Mouse (Mus musculus): ENCODE measurements around the gene Ccl22. TPM values are rescaled to one million over a fixed set of nuclear protein-coding genes. Genes with fewer than 3 reads are reported as not detected.
A peak's percentile ranks its signal among the peaks of the same experiment; 100 is the strongest.

Ccl22 gene
- total and polyA plus RNA-seq, 3 experiments = 0.06 TPM; not detected in 2

- Histone ChIP-seq H3K27me3 (ENCODE audit: control insufficient read depth in 1 of 2, insufficient read depth in 2 of 2, low read length in 2 of 2) (0 out of 4 replicates have a peak, but pooled peaks cover 0 to 2% of the 10 kb centered on the region in 2 experiments), H3K4me3 (ENCODE audit: control insufficient read depth in 1 of 2, insufficient read depth in 1 of 2, low read depth in 2 of 2, low read length in 2 of 2) (peak overlapping the region; percentile 43 to 77), H3K36me3 (ENCODE audit: control insufficient read depth in 1 of 2, insufficient read depth in 2 of 2, low read length in 2 of 2) (no peaks in the 10 kb centered on the region), H3K79me2 (ENCODE audit: control insufficient read depth, insufficient read depth, low read length, poor library complexity) (no peaks in the 10 kb centered on the region), H3K4me1 (ENCODE audit: control insufficient read depth in 1 of 2, insufficient read depth in 2 of 2, low read length in 2 of 2) (peaks cover 0 to 4% of the 10 kb centered on the region in 2 experiments; a peak in 2 of 4 replicates), H3K9me3 (replicated peaks; ENCODE audit: insufficient read depth, low read length) (no peaks in the 10 kb centered on the region), H3K9ac (ENCODE audit: control insufficient read depth, low read depth, low read length, poor library complexity, severe bottlenecking) (peak overlapping the region; percentile 41), H3K27ac (ENCODE audit: control insufficient read depth, low read depth, low read length) (no peak overlapping the region)
- DNase-seq (ENCODE audit: low read depth, low spot score) = peak; percentile 96
- TF ChIP-seq SMC3 (IDR thresholded peaks at IDR 0.05; ENCODE audit: low read depth, low read length) (peak; percentile 90), TBP (IDR thresholded peaks at IDR 0.05; ENCODE audit: low read depth, low read length) (peak; percentile 99), BHLHE40 (IDR thresholded peaks at IDR 0.05; ENCODE audit: borderline replicate concordance, low read depth, low read length) (no peak), POLR2A (IDR thresholded peaks at IDR 0.05; ENCODE audit: control insufficient read depth in 1 of 2, insufficient read depth in 1 of 2, low read depth in 1 of 2, low read length in 2 of 2, poor library complexity in 1 of 2) (no peak), MYB (IDR thresholded peaks at IDR 0.05; ENCODE audit: low read depth, low read length) (no peak), ETS1 (IDR thresholded peaks at IDR 0.05; ENCODE audit: low read depth, low read length) (no peak), ELF1 (IDR thresholded peaks at IDR 0.05; ENCODE audit: low read depth, low read length) (peak; percentile 80), USF2 (IDR thresholded peaks at IDR 0.05; ENCODE audit: borderline replicate concordance in 1 of 2, insufficient read depth in 1 of 2, low read depth in 1 of 2, low read length in 2 of 2) (no peak), ZNF384 (IDR thresholded peaks at IDR 0.05; ENCODE audit: low read depth, low read length) (peak; percentile 70), RCOR1 (IDR thresholded peaks at IDR 0.05; ENCODE audit: low read depth, low read length) (no peak), SIN3A (IDR thresholded peaks at IDR 0.05; ENCODE audit: low read length) (peak; percentile 78), JUND (IDR thresholded peaks at IDR 0.05; ENCODE audit: low read depth, low read length) (peak; percentile 56; the same call in 1 of the 2 replicates), MAFK (IDR thresholded peaks at IDR 0.05; ENCODE audit: borderline replicate concordance, low read depth, low read length) (peak; percentile 98), NRF1 (IDR thresholded peaks at IDR 0.05; ENCODE audit: insufficient read depth, low read depth, low read length, poor library complexity, severe bottlenecking) (peak; percentile 87), TCF12 (IDR thresholded peaks at IDR 0.05; ENCODE audit: low read depth, low read length) (no peak), EP300 (IDR thresholded peaks at IDR 0.05; ENCODE audit: low read depth in 1 of 2, low read length in 2 of 2) (no peak), GATA1 (IDR thresholded peaks at IDR 0.05; ENCODE audit: low read depth, low read length) (no peak), GABPA (IDR thresholded peaks at IDR 0.05; ENCODE audit: low read depth, low read length) (no peak), KAT2A (conservative IDR thresholded peaks at IDR 0.05; ENCODE audit: low read depth, low read length) (peak; percentile 55; the same call in 1 of the 2 replicates), RAD21 (IDR thresholded peaks at IDR 0.05; ENCODE audit: low read depth, low read length) (peak; percentile 97), CTCF (IDR thresholded peaks at IDR 0.05 in 2 of 3, conservative IDR thresholded peaks at IDR 0.05 in 1 of 3; ENCODE audit: control insufficient read depth in 1 of 3, insufficient read depth in 1 of 3, low read depth in 2 of 3, low read length in 3 of 3, poor library complexity in 1 of 3, severe bottlenecking in 1 of 3) (peak; percentile 80 to 97 (median 92)), MAZ (IDR thresholded peaks at IDR 0.05; ENCODE audit: low read depth, low read length) (no peak), MEF2A (IDR thresholded peaks at IDR 0.05; ENCODE audit: extremely low read depth, insufficient replicate concordance, low read depth, low read length, poor library complexity, severe bottlenecking) (no peak), ZMIZ1 (IDR thresholded peaks at IDR 0.05; ENCODE audit: low read depth, low read length) (no peak), CHD2 (IDR thresholded peaks at IDR 0.05; ENCODE audit: low read length) (no peak), USF1 (IDR thresholded peaks at IDR 0.05; ENCODE audit: low read depth, low read length) (no peak), MAX (IDR thresholded peaks at IDR 0.05; ENCODE audit: low read length) (no peak), POLR2AphosphoS2 (IDR thresholded peaks at IDR 0.05; ENCODE audit: low read length) (no peak), TAL1 (IDR thresholded peaks at IDR 0.05; ENCODE audit: low read length) (no peak), NELFE (IDR thresholded peaks at IDR 0.05; ENCODE audit: low read depth, low read length) (no peak), MXI1 (IDR thresholded peaks at IDR 0.05; ENCODE audit: low read depth, low read length) (peak; percentile 67; the same call in 1 of the 2 replicates), CHD1 (IDR thresholded peaks at IDR 0.05; ENCODE audit: low read depth, low read length) (no peak), UBTF (IDR thresholded peaks at IDR 0.05; ENCODE audit: borderline replicate concordance, insufficient read depth, low read depth, low read length) (no peak), MYC (IDR thresholded peaks at IDR 0.05; ENCODE audit: low read depth, low read length) (peak; percentile 62; the same call in 1 of the 2 replicates), HCFC1 (IDR thresholded peaks at IDR 0.05; ENCODE audit: low read depth, low read length) (peak; percentile 51), ZKSCAN1 (IDR thresholded peaks at IDR 0.05; ENCODE audit: low read depth, low read length) (no peak)
These were observed 41.3 kb upstream of the Ccl22 start for GRCm38 (mm10) chr8:94703972-94704668.

Data from MEL (cell line).